Comparison of ENCODE assay signal across 8 mouse cellular contexts in genomic region chr4:126677054-126678003, GRCm38 (mm10). TPM values are rescaled to one million over a fixed set of nuclear protein-coding genes. Genes with fewer than 3 reads are reported as not detected.
DNase-seq lines count a peak whose midpoint lies in the region; ATAC-seq lines count a peak whose summit lies in the region.

Gene Psmb2, plus strand, starts transcription at chr4:126677630.

- DNase-seq in adrenal gland, adult (ENCODE audit: inconsistent age in 2 of 2, low spot score in 1 of 2) = peak; percentile 98 to 99
- peak; percentile 97 for DNase-seq in embryo, embryonic 10.5 days (ENCODE audit: low spot score)
- peak; percentile 98 for DNase-seq in gastrocnemius, postnatal 14 days
- peak; percentile 97 to 99 for DNase-seq in left cerebral cortex, postnatal 10 days (ENCODE audit: extremely low spot score in 1 of 2, low spot score in 2 of 2)
- DNase-seq in right cerebral cortex, postnatal 25 days = peak; percentile 98
- DNase-seq in urinary bladder, postnatal 4 days (ENCODE audit: low spot score in 2 of 2) = peak; percentile 97 to 99

- ATAC-seq in inflammation-experienced regulatory T-cells, adult 6 months = peak; percentile 96
- peak; percentile 94 for ATAC-seq in megakaryocyte-erythroid progenitor cell, adult 5-6 weeks (replicated peaks; ENCODE audit: low FRiP score, low TSS enrichment, poor library complexity, severe bottlenecking)

- intact Hi-C loops in gastrocnemius, postnatal 14 days (cut with DNase I; ENCODE audit: low total_unique reads) = no loop called here
- intact Hi-C loops in left cerebral cortex, postnatal 10 days (cut with DNase I) = no loop called here

RNA-seq across cellular contexts. Expression of gene Psmb2, which starts in this region (rescaled TPM):
- 10 to 100 TPM; 88.0 to 99.6 TPM for total RNA-seq in gastrocnemius, postnatal 14 days (2021)
- 100 to 1,000 TPM; 279 to 433 (median 354) TPM for polyA plus RNA-seq in inflammation-experienced regulatory T-cells, adult 6 months (2017; shearing (Covaris generic))
- 100 to 1,000 TPM; 126 TPM for total RNA-seq in left cerebral cortex, postnatal 10 days (2021)
- total RNA-seq in megakaryocyte-erythroid progenitor cell, adult 5-6 weeks (2014; fragmentation: Nextera tagmentation) = 290 and 339 TPM in 2 replicates
- total RNA-seq in megakaryocyte-erythroid progenitor cell, adult 5-6 weeks (2017) = 111 and 188 TPM in 2 replicates

Comparison
In these comparisons a context has a peak if more than half of its experiments do, and no peak if none do; other contexts are left out.
1. Peak in every context shown above with its lines: DNase-seq and ATAC-seq.